Mouse (Mus musculus): ENCODE results near the gene D430041D05Rik.

DNA sequence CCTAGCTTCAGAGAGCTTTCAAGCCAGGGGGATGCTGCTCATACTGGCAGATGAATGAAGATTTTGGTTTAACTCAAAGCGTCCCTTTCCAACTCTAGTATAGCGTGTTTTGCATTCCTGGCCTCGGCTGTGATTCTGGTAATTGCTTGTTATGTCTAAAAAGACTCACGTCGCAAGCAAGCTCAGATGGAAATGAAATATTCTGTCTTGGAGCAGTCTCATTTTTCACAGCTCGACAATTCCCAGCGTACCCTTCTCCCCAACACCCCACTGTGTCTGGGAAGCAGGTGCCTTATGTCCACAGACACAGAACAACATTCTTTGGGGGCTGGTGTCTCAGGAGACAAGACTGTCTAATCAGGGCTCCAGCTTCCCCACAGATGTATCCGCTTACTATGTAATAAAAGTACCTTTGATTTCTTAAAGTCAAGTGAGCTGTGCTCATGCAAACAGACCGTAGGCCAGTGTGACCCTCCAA, 192.2 kb downstream of the D430041D05Rik start:
- no peak for TF ChIP-seq CTCF (conservative IDR thresholded peaks at IDR 0.05 in 1 of 2, IDR thresholded peaks at IDR 0.05 in 1 of 2; ENCODE audit: low read depth in 2 of 2, low read length in 2 of 2)
- TF ChIP-seq POLR2AphosphoS2 (IDR thresholded peaks at IDR 0.05; ENCODE audit: low read depth, low read length), result no peak
- no peak for TF ChIP-seq HCFC1 (IDR thresholded peaks at IDR 0.05; ENCODE audit: low read depth, low read length)
- TF ChIP-seq POLR2A (IDR thresholded peaks at IDR 0.05; ENCODE audit: low read depth, low read length), result no peak
- TF ChIP-seq RAD21 (IDR thresholded peaks at IDR 0.05; ENCODE audit: low read depth, low read length), result no peak
- TF ChIP-seq SMC3 (IDR thresholded peaks at IDR 0.05; ENCODE audit: low read depth, low read length), result no peak
- TF ChIP-seq EP300 (IDR thresholded peaks at IDR 0.05; ENCODE audit: low read length), result no peak
- TF ChIP-seq IRF4 (IDR thresholded peaks at IDR 0.05; ENCODE audit: low read depth, low read length), result no peak
- no peak for TF ChIP-seq RCOR1 (conservative IDR thresholded peaks at IDR 0.05; ENCODE audit: low read depth, low read length)
